Mouse (Mus musculus): ENCODE measurements around the gene Fkbp10.
A peak's percentile ranks its signal among the peaks of the same experiment; 100 is the strongest.

The Fkbp10 gene

GRCm38 (mm10) chr11:100472197-100472934 lies 56.9 kb downstream of the Fkbp10 start, which contains the start of gene Klhl11:
TSS of gene Klhl11 (minus strand) at chr11:100472741.
- DNase-seq (ENCODE audit: low spot score), result peak; percentile 91

- no peak for DNase-seq (ENCODE audit: low spot score)
Observed at GRCm38 (mm10) chr11:100472935-100473295, 57.4 kb downstream of the Fkbp10 start.
